Mouse (Mus musculus) bone marrow, adult 2 months (tissue): ENCODE measurements around the gene Fbxo36.

Experiments
- CTCF ChIP-seq: fragments of 200-500 bp; IDR thresholded peaks from 2 replicates; pipeline ENCODE4 v1.5.1; 2011; ENCODE audit warnings: low read length, control low read depth; ENCODE audit not compliant: control insufficient read depth, insufficient read depth
- POLR2A ChIP-seq: fragments of 200-500 bp; IDR thresholded peaks from 2 replicates; pipeline ENCODE4 v1.6.1; 2011; ENCODE audit warnings: low read depth, mild to moderate bottlenecking, control low read depth, low read length, borderline replicate concordance; ENCODE audit not compliant: control insufficient read depth

DNA sequence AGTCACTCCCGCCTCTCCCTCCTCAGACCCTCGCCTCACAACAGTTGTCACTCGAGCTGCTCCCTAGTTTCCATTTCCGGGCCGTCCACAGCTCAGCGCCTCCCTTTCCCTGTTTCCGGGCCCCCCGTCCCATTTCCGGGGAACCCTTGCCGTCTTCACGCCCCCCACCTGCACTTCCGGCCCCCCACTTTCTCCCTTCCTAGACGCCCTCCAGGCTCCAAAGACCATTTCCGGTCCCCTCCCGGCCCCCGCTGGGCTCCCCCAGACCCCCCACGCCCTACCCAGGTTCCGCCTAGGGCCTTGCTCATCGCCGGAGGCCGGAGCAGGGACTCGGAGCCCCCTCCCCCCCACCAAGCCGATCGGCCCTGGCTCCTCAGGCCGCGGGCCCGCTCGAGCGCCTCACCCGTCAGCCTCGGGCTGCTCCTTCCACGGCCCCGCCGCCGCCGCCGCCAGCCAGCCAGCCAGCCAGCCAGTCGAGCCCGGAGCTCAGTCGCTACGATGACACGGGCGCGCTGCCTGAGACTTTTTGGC lies 955 bp upstream of the Fbxo36 start:
- TF ChIP-seq POLR2A (peak; percentile 9; the same call in 1 of the 2 replicates), CTCF (no peak)
